Mouse (Mus musculus) adrenal gland, postnatal 10 days (tissue): ENCODE results near the gene Dmrtc2. TPM values are rescaled to one million over a fixed set of nuclear protein-coding genes. Genes with fewer than 3 reads are reported as not detected.

Source experiments
- DNase-seq: peaks from one replicate; pipeline ENCODE4 v3.0.0; 2021; ENCODE audit warnings: mixed read lengths
- total RNA-seq, 2 experiments: library from RNA; stranded (reverse); gene quantifications; 2 replicates each; pipeline ENCODE4 v1.2.3; 2021

Dmrtc2 gene
- total RNA-seq, 2 experiments from 2014 or later = not detected

- DNase-seq = no peak
Measured at GRCm38 (mm10) chr7:24902264-24902629, 32.4 kb downstream of the Dmrtc2 start.

DNA sequence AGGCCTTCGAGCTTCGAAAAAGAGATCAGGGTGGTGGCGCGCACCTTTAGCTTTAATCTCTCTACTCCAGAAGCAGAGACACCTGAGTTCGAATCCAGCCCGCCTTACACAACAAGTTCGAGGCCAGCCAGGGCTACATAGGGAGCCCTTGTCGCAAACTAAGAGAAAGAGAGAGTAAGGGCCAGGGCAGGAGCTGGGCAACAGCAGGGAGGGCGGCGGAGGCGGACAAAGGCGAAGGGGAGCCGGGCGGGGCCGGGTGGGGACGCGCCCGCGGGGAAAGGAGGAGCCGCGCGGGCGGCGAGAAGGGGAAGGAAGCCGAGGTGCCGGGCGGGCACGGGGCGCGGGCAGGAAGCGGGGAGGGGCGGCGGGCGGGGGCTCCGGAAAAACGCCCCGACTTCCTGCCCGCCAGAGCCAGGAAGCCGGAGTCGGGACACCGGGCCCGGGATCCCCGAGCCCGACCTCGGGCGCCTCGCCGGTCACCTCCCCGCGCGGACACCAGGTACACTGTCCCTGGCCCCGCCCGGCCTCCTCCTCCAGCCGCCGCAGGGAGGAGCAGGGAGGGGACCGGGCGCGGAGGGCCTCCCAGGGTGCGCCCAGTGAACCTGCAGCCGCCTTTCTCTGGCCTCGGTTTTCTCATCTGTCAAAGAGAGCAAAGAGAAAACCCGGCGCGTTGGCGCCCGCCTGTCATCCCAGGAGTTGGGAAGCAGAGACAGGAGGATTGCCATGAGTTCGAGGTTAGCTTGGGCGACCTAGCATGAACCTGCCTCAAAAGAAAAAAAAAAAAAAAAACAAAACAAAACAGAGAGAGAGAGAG lies 33.0 kb downstream of the Dmrtc2 start, which contains the start of gene Arhgef1:
Gene Arhgef1, plus strand, starts transcription at position 283 of the 814 bp plus-strand sequence.
- peak; percentile 79 for DNase-seq

- DNase-seq = no peak
Measured at GRCm38 (mm10) chr7:24903444-24903825, 33.6 kb downstream of the Dmrtc2 start.

DNA sequence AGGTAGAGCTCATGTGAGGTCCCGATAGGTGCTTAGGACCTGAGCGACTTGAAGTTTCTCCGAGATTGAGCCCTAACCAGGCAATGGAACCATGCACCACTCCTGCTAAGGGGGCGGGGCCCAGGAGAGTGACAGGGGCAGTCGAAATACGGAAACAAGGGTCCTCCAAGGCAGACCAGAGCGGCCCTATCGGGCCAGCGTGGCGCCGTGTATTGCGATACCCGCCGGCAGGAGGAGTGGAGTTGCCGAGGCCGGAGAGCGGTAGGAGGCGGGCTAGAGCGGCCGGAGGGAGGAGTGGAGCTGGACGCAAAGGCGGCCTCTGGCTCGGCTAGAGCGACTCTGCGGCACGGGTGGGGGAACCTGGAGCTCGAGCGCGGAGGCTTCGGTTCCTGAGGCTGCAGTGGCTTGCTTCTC lies 34.2 kb downstream of the Dmrtc2 start:
- peak; percentile 98 for DNase-seq

- DNase-seq = peak; percentile 75
Measured at GRCm38 (mm10) chr7:24904936-24905335, 35.1 kb downstream of the Dmrtc2 start.

- DNase-seq = no peak
Measured at GRCm38 (mm10) chr7:24906551-24906950, 36.7 kb downstream of the Dmrtc2 start.

DNA sequence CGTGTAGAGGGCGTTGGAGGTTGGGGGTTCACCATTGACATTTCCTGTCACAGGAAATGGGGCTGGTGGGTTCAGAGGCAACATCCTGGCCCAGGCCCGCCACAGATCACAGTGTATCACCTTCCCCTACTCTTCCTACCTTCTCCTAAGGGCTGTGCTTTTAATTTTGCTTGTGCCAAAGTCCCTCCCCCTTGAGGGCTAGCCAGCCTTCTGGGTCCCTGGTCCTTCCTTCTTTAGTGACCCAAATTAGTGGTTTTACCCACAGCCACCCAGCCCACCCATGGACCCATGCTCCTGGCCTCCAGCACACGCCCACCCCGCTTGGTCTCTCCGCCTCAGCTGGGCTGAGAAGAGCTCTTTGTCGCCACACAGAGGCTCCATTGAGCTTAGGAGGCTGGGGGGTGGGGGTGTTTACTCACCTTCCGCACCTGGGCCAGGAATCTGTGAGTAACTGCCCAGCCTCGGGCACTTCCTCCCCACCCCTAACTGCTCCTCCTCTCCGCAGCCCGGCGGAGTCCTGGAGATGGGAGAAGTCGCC lies 37.4 kb downstream of the Dmrtc2 start:
- no peak for DNase-seq

DNA sequence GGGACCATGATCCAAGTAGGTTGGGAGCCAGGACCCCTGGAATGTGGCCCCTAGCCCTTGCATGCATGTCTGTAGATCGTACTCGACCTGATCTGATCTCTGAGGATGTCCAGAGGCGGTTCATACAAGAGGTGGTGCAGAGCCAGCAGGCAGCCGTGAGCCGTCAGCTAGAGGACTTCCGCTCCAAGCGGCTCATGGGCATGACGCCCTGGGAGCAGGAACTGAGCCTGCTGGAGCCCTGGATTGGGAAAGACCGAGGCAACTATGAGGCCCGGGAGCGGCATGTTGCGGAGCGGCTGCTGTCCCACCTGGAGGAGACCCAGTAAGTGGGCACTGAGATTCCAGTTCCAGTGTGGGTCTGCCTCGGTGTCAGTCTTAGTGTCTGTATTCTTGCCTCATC lies 42.6 kb downstream of the Dmrtc2 start:
- no peak for DNase-seq

DNA sequence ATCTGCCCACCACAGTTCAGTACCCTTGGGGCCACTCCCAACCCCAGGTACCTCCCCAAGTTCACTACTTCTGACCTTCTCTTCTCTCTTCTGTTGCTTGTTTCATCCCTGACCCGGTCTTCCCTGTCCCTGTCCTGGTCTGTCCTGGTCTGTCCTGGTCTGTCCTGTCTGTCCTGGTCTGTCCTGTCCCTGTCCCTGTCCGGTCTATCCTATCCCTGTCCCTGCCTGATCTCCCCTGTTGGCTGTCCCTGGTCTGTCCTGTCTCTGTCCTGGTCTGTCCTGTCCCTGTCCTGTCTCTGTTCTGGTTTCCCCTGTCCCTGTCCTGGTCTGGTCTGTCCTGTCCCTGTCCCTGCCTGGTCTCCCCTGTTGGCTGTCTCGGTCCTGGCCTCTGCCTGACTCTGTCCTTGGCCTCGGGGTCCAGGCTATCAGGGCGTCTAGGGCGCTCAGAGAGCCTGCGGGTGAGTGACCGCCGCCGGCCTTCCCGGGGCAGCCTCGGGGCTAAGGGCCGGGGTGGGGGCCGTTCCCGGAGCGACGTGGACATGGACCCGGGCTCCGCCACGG lies 49.0 kb downstream of the Dmrtc2 start:
- no peak for DNase-seq

- DNase-seq = no peak
Measured at GRCm38 (mm10) chr7:24919728-24920127, 49.9 kb downstream of the Dmrtc2 start.

Other genes starting within 250 kb of the Dmrtc2 start
- gene Lypd3, start 233.5 kb upstream of the Dmrtc2 start, total RNA-seq = under 1 TPM; 0.24 to 0.27 TPM
- not detected for gene Tex101, start 193.4 kb upstream of the Dmrtc2 start, total RNA-seq
- gene BC049730, start 160.8 kb upstream of the Dmrtc2 start, total RNA-seq = not detected
- gene Gm4763, start 143.1 kb upstream of the Dmrtc2 start, total RNA-seq = not detected
- gene Cd177, start 109.7 kb upstream of the Dmrtc2 start, total RNA-seq = 1 to 10 TPM; 1.3 to 2.1 TPM
- gene Ceacam10, start 92.9 kb upstream of the Dmrtc2 start, total RNA-seq = under 1 TPM in 1 of 2 experiments, not detected in 1; 0.75 TPM
- gene Gm9844, start 7.8 kb upstream of the Dmrtc2 start, total RNA-seq = 1 to 10 TPM in 1 of 2 experiments, not detected in 1; 2.6 TPM
- gene Lypd4, start 116 bp upstream of the Dmrtc2 start, total RNA-seq = not detected
- 1,000 to 10,000 TPM; 1,109 to 1,195 TPM for gene Rps19, start 14.3 kb downstream of the Dmrtc2 start, total RNA-seq
- 1 to 10 TPM; 9.6 to 9.8 TPM for gene Cd79a, start 27.3 kb downstream of the Dmrtc2 start, total RNA-seq
- 100 to 1,000 TPM in 1 of 2 experiments, 10 to 100 TPM in 1; 93.0 to 137 TPM for gene Arhgef1, start 32.9 kb downstream of the Dmrtc2 start, total RNA-seq
- gene Gm4881, start 74.4 kb downstream of the Dmrtc2 start, total RNA-seq = not detected
- gene Rabac1, start 102.7 kb downstream of the Dmrtc2 start, total RNA-seq = 100 to 1,000 TPM; 222 to 234 TPM
- gene Atp1a3, start 135.9 kb downstream of the Dmrtc2 start, total RNA-seq = 10 to 100 TPM; 26.2 to 42.2 TPM
- gene Grik5, start 202.3 kb downstream of the Dmrtc2 start, total RNA-seq = 10 to 100 TPM; 16.1 to 25.3 TPM
- gene Zfp574, start 202.5 kb downstream of the Dmrtc2 start, total RNA-seq = 10 to 100 TPM; 18.3 to 18.5 TPM